Mouse (Mus musculus): ENCODE data around the gene Tmem163.

DNA sequence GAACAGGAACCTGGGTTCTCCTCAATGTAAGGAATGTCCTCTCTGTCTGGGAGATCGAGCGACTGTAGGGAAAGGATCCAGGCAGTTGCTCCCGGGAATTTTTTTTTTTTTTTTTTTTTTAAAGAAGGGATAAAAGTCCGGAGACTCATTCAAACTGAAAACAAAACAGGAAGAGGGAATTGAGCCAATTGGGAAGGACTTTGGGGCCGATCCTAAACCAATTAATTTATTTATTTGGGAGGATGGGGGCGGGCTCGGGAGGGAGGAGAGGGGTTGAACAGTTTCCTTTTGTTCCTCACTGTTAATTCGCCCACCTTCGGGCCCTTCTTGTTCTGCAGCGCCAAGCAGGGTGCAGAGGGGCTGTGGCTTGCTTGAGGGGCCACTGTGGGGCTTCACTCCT, 196.4 kb downstream of the Tmem163 start:
- TF ChIP-seq CTCF (IDR thresholded peaks at IDR 0.05; ENCODE audit: control insufficient read depth, insufficient read depth, low read length) (no peak), POLR2A (IDR thresholded peaks at IDR 0.05; ENCODE audit: borderline replicate concordance, control insufficient read depth, low read depth, low read length) (no peak)
